Mouse (Mus musculus): ENCODE results near the gene Ccn2. TPM values are rescaled to one million over a fixed set of nuclear protein-coding genes. Genes with fewer than 3 reads are reported as not detected.

The Ccn2 gene
- polyA plus RNA-seq, 1 experiment, result 9.8 TPM

DNA sequence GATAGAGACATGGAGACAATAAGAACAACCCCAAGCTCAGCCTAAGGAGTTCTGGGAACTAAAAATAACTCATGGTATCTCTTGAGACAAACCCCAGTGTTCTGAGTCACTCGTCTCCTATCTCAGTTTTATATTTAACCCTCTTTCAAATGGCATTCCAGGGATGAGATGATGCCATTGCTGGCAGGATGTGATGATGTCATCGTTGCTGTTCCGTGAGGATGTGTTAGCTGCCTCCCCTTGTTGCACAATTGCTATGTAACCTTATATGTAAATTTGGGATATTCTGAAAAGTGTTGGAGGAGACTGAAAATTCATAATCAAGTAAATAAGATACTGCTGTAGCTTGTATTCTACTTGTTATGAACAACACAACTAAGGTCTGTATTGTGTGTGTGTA lies 14.2 kb upstream of the Ccn2 start:
- Histone ChIP-seq H3K4me1 (ENCODE audit: control insufficient read depth, insufficient read depth, low read length) (no peaks in the 10 kb centered on the region), H3K27ac (ENCODE audit: insufficient read depth, low read length) (no peak overlapping the region), H3K4me3 (replicated peaks; ENCODE audit: insufficient read depth, low read depth, low read length) (no peak overlapping the region), H3K27me3 (ENCODE audit: control insufficient read depth, insufficient read depth, low read length) (no peaks in the 10 kb centered on the region)
- TF ChIP-seq POLR2A (IDR thresholded peaks at IDR 0.05; ENCODE audit: borderline replicate concordance, insufficient read depth, low read length), result no peak
- TF ChIP-seq CTCF (IDR thresholded peaks at IDR 0.05; ENCODE audit: borderline replicate concordance, insufficient read depth, low read depth, low read length), result no peak
- WGBS, result 83% methylated on average over 3 of the region's 3 CpGs
- no peak for DNase-seq

DNA sequence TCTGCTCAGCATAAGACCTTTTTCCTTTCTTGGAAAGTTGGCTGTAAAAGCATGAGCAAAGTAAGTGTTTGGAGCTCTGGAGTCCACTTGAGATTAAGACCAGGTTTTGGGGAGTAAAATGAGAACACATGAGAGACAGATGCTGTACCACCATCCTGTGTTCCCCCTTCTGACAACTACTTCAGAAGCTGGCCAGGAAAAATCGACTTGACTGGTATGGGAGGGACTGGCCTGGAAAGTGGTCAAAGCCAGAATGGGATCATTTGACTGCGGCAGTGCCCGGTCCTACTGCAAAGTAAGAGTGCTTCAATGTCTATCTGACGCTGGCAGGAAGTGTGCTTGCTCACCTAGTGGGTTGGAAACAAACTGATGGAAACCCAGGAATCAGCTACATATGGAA lies 6.4 kb upstream of the Ccn2 start:
- no peak for TF ChIP-seq POLR2A (IDR thresholded peaks at IDR 0.05; ENCODE audit: borderline replicate concordance, insufficient read depth, low read length)
- TF ChIP-seq CTCF (IDR thresholded peaks at IDR 0.05; ENCODE audit: borderline replicate concordance, insufficient read depth, low read depth, low read length), result no peak
- Histone ChIP-seq H3K27me3 (ENCODE audit: control insufficient read depth, insufficient read depth, low read length) (no peaks in the 10 kb centered on the region), H3K4me3 (replicated peaks; ENCODE audit: insufficient read depth, low read depth, low read length) (no peak overlapping the region), H3K27ac (ENCODE audit: insufficient read depth, low read length) (no peak overlapping the region), H3K4me1 (ENCODE audit: control insufficient read depth, insufficient read depth, low read length) (no peaks in the 10 kb centered on the region)
- 73% methylated on average over 4 of the region's 4 CpGs for WGBS
- DNase-seq, result no peak

DNA sequence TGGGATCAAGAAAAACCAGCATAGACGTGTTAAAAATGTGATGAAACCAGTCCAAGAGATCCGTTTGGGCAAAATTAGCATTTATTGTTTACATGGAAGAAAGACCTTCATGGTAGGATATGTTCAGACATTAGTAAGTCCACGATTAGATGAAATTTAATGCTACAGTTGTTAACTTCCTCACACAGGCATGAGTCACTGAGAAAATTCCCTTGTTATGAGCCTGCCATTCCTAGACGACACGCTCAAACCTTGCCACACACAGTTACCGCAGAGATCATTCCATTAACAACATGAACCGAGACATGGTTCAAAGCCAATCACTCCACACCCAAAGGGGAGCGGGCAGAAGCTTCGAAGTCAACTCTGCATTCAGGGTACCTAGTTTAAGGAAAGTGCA lies 6.0 kb upstream of the Ccn2 start:
- H3K4me3 ChIP-seq (replicated peaks; ENCODE audit: insufficient read depth, low read depth, low read length), result no peak overlapping the region
- no peak for TF ChIP-seq POLR2A (IDR thresholded peaks at IDR 0.05; ENCODE audit: borderline replicate concordance, insufficient read depth, low read length)
- 89% methylated on average over 9 of the region's 9 CpGs for WGBS
- no peaks in the 10 kb centered on the region for H3K4me1 ChIP-seq (ENCODE audit: control insufficient read depth, insufficient read depth, low read length)
- no peak for DNase-seq
- no peaks in the 10 kb centered on the region for H3K27me3 ChIP-seq (ENCODE audit: control insufficient read depth, insufficient read depth, low read length)
- H3K27ac ChIP-seq (ENCODE audit: insufficient read depth, low read length), result no peak overlapping the region

DNA sequence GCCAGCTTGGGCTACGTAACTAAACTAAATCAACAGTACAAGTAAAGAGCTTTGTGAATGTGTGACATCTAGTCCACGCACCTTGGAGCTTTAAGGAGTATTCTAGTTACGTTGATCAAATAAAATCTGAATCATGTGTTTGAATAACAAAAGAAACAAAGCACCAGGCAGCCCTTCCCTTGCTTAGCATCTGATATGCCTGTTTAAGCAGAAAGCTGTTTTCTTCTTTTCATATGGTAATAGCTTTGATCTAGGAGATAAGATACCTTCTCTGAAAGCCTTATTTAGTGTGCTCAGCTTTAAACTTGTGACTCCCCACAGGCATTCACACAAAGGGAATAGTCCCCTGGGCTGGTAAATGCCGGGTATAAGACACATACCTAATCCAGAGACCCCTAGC lies 4.7 kb upstream of the Ccn2 start:
- Histone ChIP-seq H3K27me3 (ENCODE audit: control insufficient read depth, insufficient read depth, low read length) (peaks cover 2% of the 10 kb centered on the region; the same call in 1 of the 2 replicates), H3K4me3 (replicated peaks; ENCODE audit: insufficient read depth, low read depth, low read length) (no peak overlapping the region), H3K27ac (ENCODE audit: insufficient read depth, low read length) (no peak overlapping the region), H3K4me1 (ENCODE audit: control insufficient read depth, insufficient read depth, low read length) (no peaks in the 10 kb centered on the region; the same call in 1 of the 2 replicates)
- TF ChIP-seq CTCF (IDR thresholded peaks at IDR 0.05; ENCODE audit: borderline replicate concordance, insufficient read depth, low read depth, low read length) (no peak), POLR2A (IDR thresholded peaks at IDR 0.05; ENCODE audit: borderline replicate concordance, insufficient read depth, low read length) (no peak)
- 57% methylated on average over 4 of the region's 4 CpGs for WGBS
- no peak for DNase-seq

DNA sequence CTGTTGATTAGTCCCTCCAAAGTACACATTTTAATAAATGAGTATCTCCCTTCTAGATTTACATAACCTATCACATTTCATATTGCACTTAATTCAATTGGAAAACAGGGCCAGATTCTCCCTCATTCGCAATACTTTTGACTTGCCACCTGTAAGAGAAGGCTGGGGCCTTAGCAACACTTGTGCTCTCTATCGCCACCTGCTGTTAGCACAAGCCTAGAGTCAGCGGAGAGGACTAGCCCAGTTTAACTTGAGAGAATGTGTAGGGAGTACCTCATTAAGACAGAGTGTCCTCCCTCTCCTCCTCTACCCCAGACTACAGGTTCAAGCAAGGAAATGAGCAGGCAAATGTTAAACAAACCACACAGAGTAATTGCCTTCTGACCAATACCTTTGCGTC lies 4.1 kb upstream of the Ccn2 start:
- 21% methylated on average over 4 of the region's 4 CpGs for WGBS
- no peak overlapping the region for H3K27ac ChIP-seq (ENCODE audit: insufficient read depth, low read length)
- H3K27me3 ChIP-seq (ENCODE audit: control insufficient read depth, insufficient read depth, low read length), result peaks cover 3% of the 10 kb centered on the region; the same call in 1 of the 2 replicates
- no peak overlapping the region for H3K4me3 ChIP-seq (replicated peaks; ENCODE audit: insufficient read depth, low read depth, low read length)
- TF ChIP-seq POLR2A (IDR thresholded peaks at IDR 0.05; ENCODE audit: borderline replicate concordance, insufficient read depth, low read length) (no peak), CTCF (IDR thresholded peaks at IDR 0.05; ENCODE audit: borderline replicate concordance, insufficient read depth, low read depth, low read length) (peak; percentile 78)
- DNase-seq, result peak; percentile 45 to 61
- peaks cover 2% of the 10 kb centered on the region for H3K4me1 ChIP-seq (ENCODE audit: control insufficient read depth, insufficient read depth, low read length)

DNA sequence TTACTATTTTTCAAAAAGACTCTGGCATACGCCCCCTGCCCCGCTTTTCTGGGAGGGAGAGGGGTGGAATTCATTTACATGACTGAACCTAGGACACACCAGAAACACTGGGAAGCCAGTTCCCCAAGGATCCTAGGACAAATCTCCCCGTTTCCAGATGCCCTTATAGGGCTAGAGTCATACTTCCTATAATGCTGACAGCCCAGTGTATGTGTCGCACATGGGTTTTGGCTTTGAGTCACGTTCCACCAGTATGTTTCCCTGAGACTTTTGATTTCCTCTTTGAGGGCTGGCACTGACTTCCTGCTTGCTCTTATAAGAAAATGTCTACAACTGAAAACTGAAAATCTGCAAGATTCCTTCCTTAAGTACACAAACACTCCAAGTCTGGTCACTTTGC lies 3.5 kb upstream of the Ccn2 start:
- DNase-seq, result no peak
- no peak overlapping the region for H3K4me3 ChIP-seq (replicated peaks; ENCODE audit: insufficient read depth, low read depth, low read length)
- no peak overlapping the region for H3K27ac ChIP-seq (ENCODE audit: insufficient read depth, low read length)
- WGBS, result 73% methylated on average over 5 of the region's 5 CpGs
- TF ChIP-seq POLR2A (IDR thresholded peaks at IDR 0.05; ENCODE audit: borderline replicate concordance, insufficient read depth, low read length) (no peak), CTCF (IDR thresholded peaks at IDR 0.05; ENCODE audit: borderline replicate concordance, insufficient read depth, low read depth, low read length) (no peak)
- peaks cover 3% of the 10 kb centered on the region; the same call in 1 of the 2 replicates for H3K27me3 ChIP-seq (ENCODE audit: control insufficient read depth, insufficient read depth, low read length)
- H3K4me1 ChIP-seq (ENCODE audit: control insufficient read depth, insufficient read depth, low read length), result peaks cover 6% of the 10 kb centered on the region

DNA sequence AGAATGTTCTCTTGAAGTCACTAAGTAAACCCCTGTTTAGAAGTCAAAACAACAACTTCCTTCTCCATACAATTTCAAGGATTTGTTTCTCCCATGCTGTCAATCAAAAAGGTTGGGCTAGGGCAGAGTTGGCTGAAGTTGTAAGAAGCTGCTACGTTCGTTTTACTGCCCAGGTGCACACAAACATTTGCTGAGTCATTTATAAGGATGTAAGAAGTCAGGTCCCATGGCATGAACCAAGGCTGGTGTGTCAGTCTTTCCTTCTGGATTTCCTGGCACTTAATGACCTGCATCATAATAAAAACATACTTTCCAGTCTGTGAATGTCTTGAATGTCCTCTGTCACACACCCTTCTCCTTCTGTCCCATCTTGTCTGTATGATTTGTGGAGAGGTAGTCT lies 2.9 kb upstream of the Ccn2 start:
- DNase-seq, result no peak
- Histone ChIP-seq H3K4me1 (ENCODE audit: control insufficient read depth, insufficient read depth, low read length) (peaks cover 6% of the 10 kb centered on the region), H3K27ac (ENCODE audit: insufficient read depth, low read length) (no peak overlapping the region), H3K27me3 (ENCODE audit: control insufficient read depth, insufficient read depth, low read length) (peaks cover 3% of the 10 kb centered on the region; the same call in 1 of the 2 replicates), H3K4me3 (replicated peaks; ENCODE audit: insufficient read depth, low read depth, low read length) (no peak overlapping the region)
- WGBS, result 81% methylated on average over 2 of the region's 2 CpGs
- TF ChIP-seq POLR2A (IDR thresholded peaks at IDR 0.05; ENCODE audit: borderline replicate concordance, insufficient read depth, low read length) (no peak), CTCF (IDR thresholded peaks at IDR 0.05; ENCODE audit: borderline replicate concordance, insufficient read depth, low read depth, low read length) (no peak)

DNA sequence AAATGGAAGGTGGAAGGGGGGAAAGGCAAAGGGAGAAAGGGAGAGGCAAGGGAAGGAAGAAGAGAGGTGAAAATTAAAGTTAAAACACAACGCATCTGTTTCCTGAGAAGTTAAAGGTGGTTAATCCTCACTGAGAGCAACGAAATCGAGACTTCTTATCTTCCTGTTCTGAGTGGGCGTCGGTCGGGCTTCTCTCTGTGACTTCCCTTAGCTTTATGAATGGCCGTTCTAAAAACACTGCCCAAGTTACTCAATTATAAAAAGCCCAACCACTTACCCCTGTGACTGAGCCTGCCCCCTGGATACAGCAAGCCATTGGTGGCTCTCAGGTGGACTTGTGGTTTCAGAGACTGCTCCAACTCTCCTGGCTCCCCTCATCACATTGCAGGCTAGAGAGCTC lies 2.3 kb upstream of the Ccn2 start:
- Histone ChIP-seq H3K27ac (ENCODE audit: insufficient read depth, low read length) (no peak overlapping the region), H3K4me1 (ENCODE audit: control insufficient read depth, insufficient read depth, low read length) (peaks cover 6% of the 10 kb centered on the region), H3K4me3 (replicated peaks; ENCODE audit: insufficient read depth, low read depth, low read length) (no peak overlapping the region), H3K27me3 (ENCODE audit: control insufficient read depth, insufficient read depth, low read length) (peaks cover 3% of the 10 kb centered on the region; the same call in 1 of the 2 replicates)
- DNase-seq, result no peak
- WGBS, result 90% methylated on average over 7 of the region's 7 CpGs
- TF ChIP-seq POLR2A (IDR thresholded peaks at IDR 0.05; ENCODE audit: borderline replicate concordance, insufficient read depth, low read length) (no peak), CTCF (IDR thresholded peaks at IDR 0.05; ENCODE audit: borderline replicate concordance, insufficient read depth, low read depth, low read length) (no peak)

Measured in cerebellum, adult 2 months (tissue).